Mouse (Mus musculus): ENCODE data around the gene Cdk14. TPM values are rescaled to one million over a fixed set of nuclear protein-coding genes. Genes with fewer than 3 reads are reported as not detected.
A peak's percentile ranks its signal among the peaks of the same experiment; 100 is the strongest.

Gene Cdk14
- polyA plus RNA-seq, 1 experiment: 11.2 TPM

DNA sequence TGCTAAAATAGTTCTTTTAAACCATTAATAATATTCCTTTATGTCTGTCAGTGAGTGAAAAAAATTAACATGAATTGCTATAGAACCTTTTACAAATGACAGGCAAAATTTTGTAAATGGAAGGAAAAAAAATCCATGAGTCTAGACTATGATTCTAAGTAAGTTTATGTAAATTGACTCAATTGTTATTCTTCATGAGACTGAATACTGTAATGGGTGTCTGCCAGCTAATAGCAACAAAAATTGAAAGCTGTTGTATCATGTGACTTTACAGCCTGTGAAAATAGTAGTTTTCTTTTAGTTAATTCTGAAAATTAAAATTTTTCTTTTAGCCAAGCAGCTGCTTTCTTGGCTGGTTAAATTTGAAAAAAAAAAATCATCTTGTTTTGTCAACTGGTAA lies 234.6 kb downstream of the Cdk14 start:
- H3K27me3 ChIP-seq (ENCODE audit: control insufficient read depth, insufficient read depth, insufficient read length): no peaks in the 10 kb centered on the region
- H3K4me3 ChIP-seq: no peak overlapping the region
- no peak overlapping the region for H3K4me2 ChIP-seq (ENCODE audit: low read depth)
- H3K79me2 ChIP-seq (ENCODE audit: control insufficient read depth, insufficient read depth): peaks cover 11% of the 10 kb centered on the region
- no peaks in the 10 kb centered on the region for H3K36me3 ChIP-seq (ENCODE audit: control insufficient read depth, insufficient read depth)
- H3ac ChIP-seq (ENCODE audit: control insufficient read depth, insufficient read length): no peak overlapping the region
- no peak for TF ChIP-seq TCF12 (IDR thresholded peaks at IDR 0.05; ENCODE audit: insufficient read depth, poor library complexity, severe bottlenecking)
- no peak for TF ChIP-seq E2F4 (IDR thresholded peaks at IDR 0.05; ENCODE audit: insufficient read depth)
- TF ChIP-seq SRF (IDR thresholded peaks at IDR 0.05; ENCODE audit: control insufficient read depth, insufficient read length, low read depth): no peak
- no peak for TF ChIP-seq MYOG (IDR thresholded peaks at IDR 0.05; ENCODE audit: control insufficient read depth in 1 of 3, insufficient read depth in 1 of 3, insufficient read length in 2 of 3, low read depth in 2 of 3)
- no peak for TF ChIP-seq TCF3 (IDR thresholded peaks at IDR 0.05; ENCODE audit: insufficient read length, low read depth)
- TF ChIP-seq REST (IDR thresholded peaks at IDR 0.05; ENCODE audit: insufficient read depth, insufficient read length): no peak
- no peak for TF ChIP-seq MAX (IDR thresholded peaks at IDR 0.05; ENCODE audit: low read depth)
- TF ChIP-seq POLR2A (IDR thresholded peaks at IDR 0.05; ENCODE audit: insufficient read length, low read depth): no peak
- TF ChIP-seq USF1 (IDR thresholded peaks at IDR 0.05; ENCODE audit: low read depth): no peak
- no peak for TF ChIP-seq POLR2AphosphoS2 (IDR thresholded peaks at IDR 0.05; ENCODE audit: insufficient read length, low read depth)
- no peak for TF ChIP-seq MYOD1 (IDR thresholded peaks at IDR 0.05; ENCODE audit: control insufficient read depth in 1 of 3, insufficient read length in 2 of 3, low read depth in 2 of 3)
- no peak for TF ChIP-seq CEBPB (IDR thresholded peaks at IDR 0.05; ENCODE audit: insufficient read depth, poor library complexity, severe bottlenecking)

DNA sequence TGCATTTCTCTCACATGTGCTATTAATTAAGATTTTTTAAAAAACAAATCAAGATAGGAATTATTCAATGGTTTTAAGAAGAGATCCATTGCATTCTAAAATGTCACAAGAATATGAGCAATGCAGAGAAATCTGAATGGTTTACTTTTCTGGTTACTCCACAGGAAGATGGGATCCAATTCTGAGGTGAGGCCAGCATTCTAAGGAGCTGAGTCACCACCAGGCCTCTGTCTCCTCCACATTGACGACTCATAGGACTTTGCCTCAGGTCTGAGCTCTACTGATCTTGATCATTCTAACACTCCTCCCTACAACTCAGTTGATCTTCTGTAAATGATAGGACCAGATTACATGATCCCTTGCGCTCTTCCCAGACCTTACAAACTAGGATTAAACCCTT lies 239.4 kb downstream of the Cdk14 start:
- Histone ChIP-seq H3K79me2 (ENCODE audit: control insufficient read depth, insufficient read depth) (peaks cover 29% of the 10 kb centered on the region), H3ac (ENCODE audit: control insufficient read depth, insufficient read length) (no peak overlapping the region), H3K27me3 (ENCODE audit: control insufficient read depth, insufficient read depth, insufficient read length) (no peaks in the 10 kb centered on the region), H3K4me3 (no peak overlapping the region), H3K36me3 (ENCODE audit: control insufficient read depth, insufficient read depth) (no peaks in the 10 kb centered on the region), H3K4me2 (ENCODE audit: low read depth) (peak overlapping the region; percentile 19)
- TF ChIP-seq POLR2AphosphoS2 (IDR thresholded peaks at IDR 0.05; ENCODE audit: insufficient read length, low read depth) (no peak), CEBPB (IDR thresholded peaks at IDR 0.05; ENCODE audit: insufficient read depth, poor library complexity, severe bottlenecking) (0 out of 2 replicates have a peak, but pooled peaks have one; percentile 46)

DNA sequence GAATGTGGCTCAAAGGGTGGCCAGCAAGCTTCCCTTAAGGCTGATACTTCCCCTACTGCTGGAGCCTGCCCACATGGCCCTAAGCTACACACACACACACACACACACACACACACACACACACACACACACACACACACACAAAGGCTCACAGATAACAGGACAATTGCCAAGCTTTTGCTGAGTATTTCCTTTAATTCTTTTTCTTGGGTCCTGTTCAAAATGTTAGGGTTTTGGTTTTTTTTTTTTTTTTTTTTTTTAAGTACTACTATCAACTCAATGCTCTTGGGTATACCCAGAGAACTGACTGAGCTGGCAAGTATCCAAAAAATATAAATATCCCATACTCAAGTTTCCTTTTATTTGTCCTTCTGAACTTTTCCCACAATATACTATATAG lies 239.8 kb downstream of the Cdk14 start:
- H3ac ChIP-seq (ENCODE audit: control insufficient read depth, insufficient read length): no peak overlapping the region
- no peaks in the 10 kb centered on the region for H3K36me3 ChIP-seq (ENCODE audit: control insufficient read depth, insufficient read depth)
- peak overlapping the region; percentile 64 for H3K4me2 ChIP-seq (ENCODE audit: low read depth)
- no peak overlapping the region for H3K4me3 ChIP-seq
- peaks cover 29% of the 10 kb centered on the region for H3K79me2 ChIP-seq (ENCODE audit: control insufficient read depth, insufficient read depth)
- no peaks in the 10 kb centered on the region for H3K27me3 ChIP-seq (ENCODE audit: control insufficient read depth, insufficient read depth, insufficient read length)
- TF ChIP-seq MYOD1 (IDR thresholded peaks at IDR 0.05; ENCODE audit: control insufficient read depth in 1 of 3, insufficient read length in 2 of 3, low read depth in 2 of 3) (no peak), CEBPB (IDR thresholded peaks at IDR 0.05; ENCODE audit: insufficient read depth, poor library complexity, severe bottlenecking) (no peak), SRF (IDR thresholded peaks at IDR 0.05; ENCODE audit: control insufficient read depth, insufficient read length, low read depth) (no peak), POLR2A (IDR thresholded peaks at IDR 0.05; ENCODE audit: insufficient read length, low read depth) (no peak), REST (IDR thresholded peaks at IDR 0.05; ENCODE audit: insufficient read depth, insufficient read length) (no peak), TCF12 (IDR thresholded peaks at IDR 0.05; ENCODE audit: insufficient read depth, poor library complexity, severe bottlenecking) (no peak), POLR2AphosphoS2 (IDR thresholded peaks at IDR 0.05; ENCODE audit: insufficient read length, low read depth) (no peak), MYOG (IDR thresholded peaks at IDR 0.05; ENCODE audit: control insufficient read depth in 1 of 3, insufficient read depth in 1 of 3, insufficient read length in 2 of 3, low read depth in 2 of 3) (no peak), USF1 (IDR thresholded peaks at IDR 0.05; ENCODE audit: low read depth) (no peak), TCF3 (IDR thresholded peaks at IDR 0.05; ENCODE audit: insufficient read length, low read depth) (no peak), MAX (IDR thresholded peaks at IDR 0.05; ENCODE audit: low read depth) (no peak), E2F4 (IDR thresholded peaks at IDR 0.05; ENCODE audit: insufficient read depth) (no peak)

DNA sequence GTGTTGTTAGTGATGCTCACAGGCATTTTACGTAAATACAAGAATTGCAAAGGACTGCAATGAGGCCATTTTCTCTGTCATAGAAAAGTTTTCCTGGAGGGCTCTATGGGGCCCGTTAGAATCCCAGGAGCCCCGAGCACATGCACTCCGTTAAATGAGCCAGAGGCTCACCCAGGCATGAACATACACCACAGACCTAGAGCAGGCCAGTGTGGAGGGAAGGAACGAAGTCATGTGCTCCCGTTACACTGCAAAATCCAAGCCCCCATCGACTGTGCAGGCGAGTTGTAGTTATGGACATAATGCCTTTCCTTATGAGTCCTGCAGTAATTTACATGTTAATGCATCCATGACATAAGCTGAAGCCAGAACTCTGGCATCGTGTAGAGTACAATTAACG lies 244.1 kb downstream of the Cdk14 start:
- no peaks in the 10 kb centered on the region for H3K36me3 ChIP-seq (ENCODE audit: control insufficient read depth, insufficient read depth)

DNA sequence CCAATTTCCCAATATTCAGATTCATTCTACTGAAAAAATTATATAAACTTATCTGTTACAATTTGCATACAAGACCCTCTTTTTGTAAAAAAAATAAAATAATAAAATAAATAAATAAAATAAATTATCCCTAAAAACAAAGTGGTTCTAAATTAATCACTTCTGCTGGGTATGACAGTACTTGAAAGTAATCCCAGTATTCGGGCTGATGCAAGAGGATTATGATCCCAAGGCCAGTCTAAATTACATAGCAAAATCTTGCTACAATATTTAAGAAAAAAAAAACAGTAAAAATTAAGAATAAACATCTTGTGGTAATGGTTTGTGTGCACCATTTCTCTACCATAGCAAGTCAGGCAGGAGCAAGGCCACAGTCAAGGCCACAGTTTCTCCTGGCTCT lies 244.5 kb downstream of the Cdk14 start:
- Histone ChIP-seq H3K79me2 (ENCODE audit: control insufficient read depth, insufficient read depth) (peaks cover 29% of the 10 kb centered on the region), H3ac (ENCODE audit: control insufficient read depth, insufficient read length) (no peak overlapping the region), H3K4me2 (ENCODE audit: low read depth) (no peak overlapping the region), H3K27me3 (ENCODE audit: control insufficient read depth, insufficient read depth, insufficient read length) (no peaks in the 10 kb centered on the region), H3K36me3 (ENCODE audit: control insufficient read depth, insufficient read depth) (no peaks in the 10 kb centered on the region), H3K4me3 (no peak overlapping the region)
- TF ChIP-seq TCF3 (IDR thresholded peaks at IDR 0.05; ENCODE audit: insufficient read length, low read depth) (no peak), POLR2A (IDR thresholded peaks at IDR 0.05; ENCODE audit: insufficient read length, low read depth) (no peak), CEBPB (IDR thresholded peaks at IDR 0.05; ENCODE audit: insufficient read depth, poor library complexity, severe bottlenecking) (no peak), MYOD1 (IDR thresholded peaks at IDR 0.05; ENCODE audit: control insufficient read depth in 1 of 3, insufficient read length in 2 of 3, low read depth in 2 of 3) (no peak), POLR2AphosphoS2 (IDR thresholded peaks at IDR 0.05; ENCODE audit: insufficient read length, low read depth) (no peak), REST (IDR thresholded peaks at IDR 0.05; ENCODE audit: insufficient read depth, insufficient read length) (no peak), E2F4 (IDR thresholded peaks at IDR 0.05; ENCODE audit: insufficient read depth) (no peak), MAX (IDR thresholded peaks at IDR 0.05; ENCODE audit: low read depth) (no peak), USF1 (IDR thresholded peaks at IDR 0.05; ENCODE audit: low read depth) (no peak), MYOG (IDR thresholded peaks at IDR 0.05; ENCODE audit: control insufficient read depth in 1 of 3, insufficient read depth in 1 of 3, insufficient read length in 2 of 3, low read depth in 2 of 3) (no peak), TCF12 (IDR thresholded peaks at IDR 0.05; ENCODE audit: insufficient read depth, poor library complexity, severe bottlenecking) (no peak)

More for the DNA sequence above, 244.1 kb downstream of the Cdk14 start:
- H3K79me2 ChIP-seq (ENCODE audit: control insufficient read depth, insufficient read depth): peaks cover 29% of the 10 kb centered on the region
- no peak overlapping the region for H3ac ChIP-seq (ENCODE audit: control insufficient read depth, insufficient read length)
- TF ChIP-seq CEBPB (IDR thresholded peaks at IDR 0.05; ENCODE audit: insufficient read depth, poor library complexity, severe bottlenecking) (no peak), MAX (IDR thresholded peaks at IDR 0.05; ENCODE audit: low read depth) (no peak), TCF3 (IDR thresholded peaks at IDR 0.05; ENCODE audit: insufficient read length, low read depth) (no peak), MYOG (IDR thresholded peaks at IDR 0.05; ENCODE audit: control insufficient read depth in 1 of 3, insufficient read depth in 1 of 3, insufficient read length in 2 of 3, low read depth in 2 of 3) (no peak), USF1 (IDR thresholded peaks at IDR 0.05; ENCODE audit: low read depth) (no peak), POLR2A (IDR thresholded peaks at IDR 0.05; ENCODE audit: insufficient read length, low read depth) (no peak), MYOD1 (IDR thresholded peaks at IDR 0.05; ENCODE audit: control insufficient read depth in 1 of 3, insufficient read length in 2 of 3, low read depth in 2 of 3) (no peak)
- no peaks in the 10 kb centered on the region for H3K27me3 ChIP-seq (ENCODE audit: control insufficient read depth, insufficient read depth, insufficient read length)
- no peak overlapping the region for H3K4me2 ChIP-seq (ENCODE audit: low read depth)
- no peak overlapping the region for H3K4me3 ChIP-seq
